Mouse (Mus musculus): ENCODE data around the gene Nanos2. TPM values are rescaled to one million over a fixed set of nuclear protein-coding genes. Genes with fewer than 3 reads are reported as not detected.
A peak's percentile ranks its signal among the peaks of the same experiment; 100 is the strongest.

Gene Nanos2
- 0.10 TPM in 2 replicates for polyA plus RNA-seq (2014; fragmentation: Nextera tagmentation; extraction: Ambion mirVana)

DNA sequence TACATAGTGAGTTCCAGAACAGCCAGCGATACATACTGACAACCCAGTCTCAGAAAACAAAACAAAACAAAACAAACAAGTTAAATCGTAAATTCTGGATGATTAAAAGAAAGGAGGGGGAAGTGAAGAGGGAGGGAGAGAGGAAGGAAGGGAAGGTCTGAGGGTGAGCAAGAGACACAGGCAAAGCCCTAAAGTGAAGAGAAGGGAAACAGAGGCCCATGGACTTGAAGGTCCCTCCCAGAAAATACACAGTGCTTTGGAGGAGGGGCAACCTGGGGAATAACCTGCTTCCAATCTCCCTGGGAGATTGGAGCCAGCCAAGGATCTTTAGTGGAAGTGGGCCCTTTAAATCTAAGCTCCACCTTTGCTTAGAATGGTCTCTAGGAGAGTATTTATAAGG lies at the start of gene Nanos2:
Gene Nanos2, plus strand, starts transcription at position 301 of the 400 bp plus-strand sequence.
- H3K27ac ChIP-seq (ENCODE audit: low read depth, low read length): no peak within 1 kb of the TSS
- no peaks in the 10 kb centered on the region for H3K36me3 ChIP-seq (ENCODE audit: control insufficient read depth, insufficient read depth, low read length)
- H3K27me3 ChIP-seq (ENCODE audit: control insufficient read depth, insufficient read depth, low read length): peaks cover 7% of the 10 kb centered on the region
- ATAC-seq (ENCODE audit: low FRiP score): no peak
- DNase-seq (ENCODE audit: low spot score, missing footprints): no peak
- no peaks in the 10 kb centered on the region for H3K9me3 ChIP-seq (ENCODE audit: control insufficient read depth, low read length)
- WGBS: 83% methylated on average over 2 of the region's 2 CpGs
- no peak within 1 kb of the TSS for H3K4me3 ChIP-seq (ENCODE audit: low read depth, low read length)
- peaks cover 8% of the 10 kb centered on the region; the same call in 1 of the 2 replicates for H3K4me1 ChIP-seq (ENCODE audit: control insufficient read depth, insufficient read depth, low read length)
- no peak within 1 kb of the TSS for H3K4me2 ChIP-seq
- no peak within 1 kb of the TSS for H3K9ac ChIP-seq (ENCODE audit: low read length)

DNA sequence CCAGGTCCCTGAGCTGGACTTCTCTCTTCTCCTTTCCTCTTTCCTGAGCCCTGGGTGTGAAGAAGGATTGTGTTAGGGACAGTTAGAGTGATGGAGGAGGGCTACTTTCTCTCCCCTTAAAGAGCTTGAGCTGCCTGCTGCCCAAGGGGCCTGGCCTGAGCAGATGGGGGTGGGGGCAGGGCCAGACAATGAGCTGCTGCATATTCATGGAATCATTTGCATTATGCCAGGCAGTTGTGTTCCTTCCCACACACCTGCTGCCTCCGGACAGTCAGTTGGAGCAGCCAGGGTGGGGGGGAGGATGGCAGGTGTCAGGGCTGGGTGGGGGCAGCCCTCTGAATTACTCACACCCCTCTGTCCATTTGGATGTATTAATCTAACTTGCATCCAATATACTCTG lies 44.8 kb upstream of the Nanos2 start:
- Histone ChIP-seq H3K27ac (ENCODE audit: low read depth, low read length) (peak overlapping the region; percentile 84), H3K4me3 (ENCODE audit: low read depth, low read length) (no peak overlapping the region), H3K27me3 (ENCODE audit: control insufficient read depth, insufficient read depth, low read length) (no peaks in the 10 kb centered on the region), H3K9me3 (ENCODE audit: control insufficient read depth, low read length) (no peaks in the 10 kb centered on the region), H3K36me3 (ENCODE audit: control insufficient read depth, insufficient read depth, low read length) (peaks cover 12% of the 10 kb centered on the region), H3K9ac (ENCODE audit: low read length) (peak overlapping the region; percentile 58), H3K4me2 (peak overlapping the region; percentile 33), H3K4me1 (ENCODE audit: control insufficient read depth, insufficient read depth, low read length) (peaks cover 32% of the 10 kb centered on the region)
- peak; percentile 92 for DNase-seq (ENCODE audit: low spot score, missing footprints)
- peak; percentile 91 for ATAC-seq (ENCODE audit: low FRiP score)
- 0% methylated on average over 1 of the region's 1 CpGs for WGBS

DNA sequence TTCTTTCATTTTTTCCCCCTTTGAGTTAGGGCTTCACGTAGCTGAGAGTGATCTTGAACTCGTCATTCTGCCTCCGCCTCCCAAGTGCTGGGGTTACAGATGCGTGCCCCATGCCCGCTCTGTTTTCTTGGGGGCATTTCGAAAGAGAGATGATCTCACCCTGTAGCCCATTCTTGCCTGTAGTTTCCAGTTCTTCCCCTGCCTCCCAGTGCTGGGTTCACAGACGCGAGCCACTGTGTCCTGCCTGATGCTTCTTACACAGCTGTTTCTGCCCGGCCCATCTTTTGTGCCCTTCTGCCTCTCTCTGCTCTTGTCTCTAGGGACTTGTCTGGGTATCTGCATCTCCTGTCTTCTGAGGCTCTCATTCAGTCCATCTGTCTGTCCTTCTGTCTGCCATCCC lies 44.4 kb upstream of the Nanos2 start:
- peaks cover 36% of the 10 kb centered on the region for H3K4me1 ChIP-seq (ENCODE audit: control insufficient read depth, insufficient read depth, low read length)
- peak overlapping the region; percentile 4; the same call in 1 of the 2 replicates for H3K9ac ChIP-seq (ENCODE audit: low read length)
- no peak overlapping the region for H3K4me3 ChIP-seq (ENCODE audit: low read depth, low read length)
- peak overlapping the region; percentile 84 for H3K27ac ChIP-seq (ENCODE audit: low read depth, low read length)
- DNase-seq (ENCODE audit: low spot score, missing footprints) (no peak), ATAC-seq (ENCODE audit: low FRiP score) (peak; percentile 38)
- H3K4me2 ChIP-seq: no peak overlapping the region; the same call in 1 of the 2 replicates
- H3K27me3 ChIP-seq (ENCODE audit: control insufficient read depth, insufficient read depth, low read length): no peaks in the 10 kb centered on the region
- peaks cover 12% of the 10 kb centered on the region for H3K36me3 ChIP-seq (ENCODE audit: control insufficient read depth, insufficient read depth, low read length)
- 57% methylated on average over 9 of the region's 9 CpGs for WGBS
- H3K9me3 ChIP-seq (ENCODE audit: control insufficient read depth, low read length): no peaks in the 10 kb centered on the region

DNA sequence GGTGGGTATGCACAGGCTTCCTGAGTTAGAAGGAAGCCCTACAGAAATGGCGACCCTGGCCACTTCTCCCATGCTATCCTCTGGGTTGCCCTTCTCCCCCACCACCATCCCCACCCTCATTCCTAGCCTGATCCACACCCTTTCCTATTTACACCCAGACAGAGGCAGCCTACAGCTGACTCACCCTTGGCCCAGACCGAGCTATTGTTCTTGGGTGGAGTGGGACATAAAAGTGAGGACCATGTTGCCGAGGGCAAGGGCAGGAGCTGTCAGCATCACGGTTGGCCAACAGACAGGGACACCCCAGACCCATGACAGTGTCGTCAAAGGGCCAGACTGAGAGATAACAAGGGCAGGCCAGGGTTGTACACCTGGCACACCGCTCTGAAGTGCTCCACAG lies 39.0 kb upstream of the Nanos2 start:
- H3K27ac ChIP-seq (ENCODE audit: low read depth, low read length): peak overlapping the region; percentile 91
- H3K4me1 ChIP-seq (ENCODE audit: control insufficient read depth, insufficient read depth, low read length): peaks cover 49% of the 10 kb centered on the region
- WGBS: 71% methylated on average over 6 of the region's 6 CpGs
- H3K9ac ChIP-seq (ENCODE audit: low read length): peak overlapping the region; percentile 27; the same call in 1 of the 2 replicates
- H3K27me3 ChIP-seq (ENCODE audit: control insufficient read depth, insufficient read depth, low read length): no peaks in the 10 kb centered on the region
- H3K9me3 ChIP-seq (ENCODE audit: control insufficient read depth, low read length): no peaks in the 10 kb centered on the region
- H3K4me2 ChIP-seq: no peak overlapping the region
- no peak for DNase-seq (ENCODE audit: low spot score, missing footprints)
- peaks cover 18% of the 10 kb centered on the region for H3K36me3 ChIP-seq (ENCODE audit: control insufficient read depth, insufficient read depth, low read length)
- H3K4me3 ChIP-seq (ENCODE audit: low read depth, low read length): no peak overlapping the region
- ATAC-seq (ENCODE audit: low FRiP score): no peak

DNA sequence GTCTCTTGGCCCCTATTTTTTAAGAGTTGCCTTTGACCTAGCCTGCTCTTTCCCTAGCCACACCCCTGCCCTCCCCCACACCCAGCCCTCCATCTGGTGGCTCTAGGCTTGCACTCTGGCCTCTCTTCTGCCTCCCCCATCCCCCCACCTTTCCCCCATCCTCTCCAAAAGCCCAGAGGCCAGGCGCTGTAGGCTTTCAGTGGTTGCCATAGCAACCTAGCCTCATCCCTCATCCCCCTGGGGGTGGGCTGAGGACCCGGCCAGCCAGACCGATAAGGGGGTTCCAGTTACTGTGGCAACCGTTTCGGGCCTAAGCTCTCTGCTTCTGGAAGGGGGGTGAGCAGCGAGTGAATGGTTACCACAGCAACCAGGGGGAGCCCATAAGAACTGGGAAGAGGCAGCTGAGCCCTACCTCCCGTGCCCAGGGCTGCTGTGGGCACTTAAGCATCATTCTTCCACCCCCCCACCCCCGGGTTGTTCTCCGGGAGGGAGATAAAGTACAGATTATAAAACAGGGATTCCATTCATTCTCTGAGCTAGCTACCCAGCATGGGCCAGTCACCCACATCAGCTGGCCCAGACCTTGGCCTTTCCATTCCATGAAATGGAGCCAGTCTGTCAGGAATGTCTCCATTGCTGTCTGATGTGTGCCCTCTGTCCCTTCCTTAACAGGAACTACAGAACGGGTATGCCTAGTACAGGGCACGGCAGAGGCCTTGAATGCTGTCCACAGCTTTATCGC lies 37.2 kb upstream of the Nanos2 start:
- peak overlapping the region; percentile 94 for H3K27ac ChIP-seq (ENCODE audit: low read depth, low read length)
- 10% methylated on average over 12 of the region's 12 CpGs for WGBS
- ATAC-seq (ENCODE audit: low FRiP score) (peak; percentile 96), DNase-seq (ENCODE audit: low spot score, missing footprints) (peak; percentile 98)
- H3K36me3 ChIP-seq (ENCODE audit: control insufficient read depth, insufficient read depth, low read length): peaks cover 18% of the 10 kb centered on the region
- no peaks in the 10 kb centered on the region for H3K27me3 ChIP-seq (ENCODE audit: control insufficient read depth, insufficient read depth, low read length)
- H3K9ac ChIP-seq (ENCODE audit: low read length): peak overlapping the region; percentile 32; the same call in 1 of the 2 replicates
- no peaks in the 10 kb centered on the region for H3K9me3 ChIP-seq (ENCODE audit: control insufficient read depth, low read length)
- H3K4me2 ChIP-seq: peak overlapping the region; percentile 36
- H3K4me3 ChIP-seq (ENCODE audit: low read depth, low read length): peak overlapping the region; percentile 6
- peaks cover 43% of the 10 kb centered on the region for H3K4me1 ChIP-seq (ENCODE audit: control insufficient read depth, insufficient read depth, low read length)

DNA sequence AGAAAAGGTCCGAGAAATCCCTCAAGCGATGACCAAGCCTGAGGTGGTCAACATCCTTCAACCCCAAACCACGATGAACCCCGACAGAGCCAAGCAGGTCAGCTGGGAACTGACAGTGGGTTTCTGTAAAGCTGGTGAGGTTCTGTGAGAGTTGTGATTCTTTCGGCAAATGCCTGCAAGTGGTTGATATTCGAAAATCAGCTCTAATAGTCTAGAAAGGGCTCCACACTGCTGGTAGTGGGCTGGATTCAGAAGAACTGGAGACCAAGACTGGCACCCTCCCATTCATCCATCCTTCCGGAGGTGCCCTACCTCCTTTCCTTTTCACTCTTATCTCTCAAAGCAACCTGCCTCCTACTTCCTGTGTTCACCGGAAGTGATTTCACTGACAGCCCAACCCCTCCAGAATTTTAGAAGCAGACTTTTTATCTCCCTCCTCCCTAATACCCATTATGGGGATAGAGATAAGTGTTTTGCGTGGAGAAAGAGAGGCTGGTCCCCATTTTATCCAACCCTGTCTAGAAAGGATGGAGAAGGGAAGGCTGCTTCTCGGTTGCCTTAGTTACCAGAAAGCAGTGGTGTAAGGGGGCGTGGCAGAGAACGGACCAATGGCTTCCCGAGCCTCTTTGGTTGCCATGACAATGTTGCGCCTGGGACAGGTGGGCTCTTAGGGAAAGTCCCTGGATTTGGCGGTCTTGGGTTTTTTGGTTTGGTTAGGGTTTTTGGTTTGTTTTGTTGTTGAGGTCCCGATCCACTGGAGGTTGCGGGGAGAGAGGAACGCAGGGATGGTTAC lies 36.5 kb upstream of the Nanos2 start:
- peak overlapping the region; percentile 6; the same call in 1 of the 2 replicates for H3K4me3 ChIP-seq (ENCODE audit: low read depth, low read length)
- H3K9ac ChIP-seq (ENCODE audit: low read length): peak overlapping the region; percentile 32; the same call in 1 of the 2 replicates
- peak; percentile 22 for ATAC-seq (ENCODE audit: low FRiP score)

DNA sequence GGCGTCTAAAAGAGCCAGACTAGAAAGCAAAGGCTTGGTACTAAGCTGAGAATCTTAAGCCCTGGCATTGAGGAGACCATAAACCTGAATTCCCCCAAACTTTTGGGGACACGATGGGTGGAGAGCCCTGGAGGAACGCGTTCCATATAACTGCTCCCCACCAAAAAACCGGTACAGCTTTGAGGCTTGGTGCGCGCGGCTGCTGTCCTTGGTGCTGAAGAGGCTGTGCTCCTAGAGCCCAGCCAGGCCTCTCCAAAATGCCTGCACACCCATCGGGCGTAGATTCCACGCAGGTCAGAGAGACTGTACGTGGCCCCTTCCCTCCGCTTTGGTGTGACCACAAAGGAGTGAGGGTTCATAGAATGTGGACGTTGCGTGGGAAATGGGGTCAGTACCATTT lies 35.8 kb upstream of the Nanos2 start:
- Histone ChIP-seq H3K4me1 (ENCODE audit: control insufficient read depth, insufficient read depth, low read length) (peaks cover 43% of the 10 kb centered on the region), H3K4me2 (peak overlapping the region; percentile 36), H3K27me3 (ENCODE audit: control insufficient read depth, insufficient read depth, low read length) (0 out of 2 replicates have a peak, but pooled peaks cover 4% of the 10 kb centered on the region), H3K9me3 (ENCODE audit: control insufficient read depth, low read length) (no peaks in the 10 kb centered on the region), H3K36me3 (ENCODE audit: control insufficient read depth, insufficient read depth, low read length) (peaks cover 15% of the 10 kb centered on the region), H3K9ac (ENCODE audit: low read length) (peak overlapping the region; percentile 16; the same call in 1 of the 2 replicates), H3K4me3 (ENCODE audit: low read depth, low read length) (no peak overlapping the region), H3K27ac (ENCODE audit: low read depth, low read length) (peak overlapping the region; percentile 94)
- ATAC-seq (ENCODE audit: low FRiP score) (no peak), DNase-seq (ENCODE audit: low spot score, missing footprints) (peak; percentile 94)
- 21% methylated on average over 15 of the region's 15 CpGs for WGBS

More for the DNA sequence above, 36.5 kb upstream of the Nanos2 start:
- Histone ChIP-seq H3K27me3 (ENCODE audit: control insufficient read depth, insufficient read depth, low read length) (0 out of 2 replicates have a peak, but pooled peaks cover 4% of the 10 kb centered on the region), H3K4me2 (peak overlapping the region; percentile 36), H3K4me1 (ENCODE audit: control insufficient read depth, insufficient read depth, low read length) (peaks cover 43% of the 10 kb centered on the region), H3K9me3 (ENCODE audit: control insufficient read depth, low read length) (no peaks in the 10 kb centered on the region), H3K27ac (ENCODE audit: low read depth, low read length) (peak overlapping the region; percentile 94), H3K36me3 (ENCODE audit: control insufficient read depth, insufficient read depth, low read length) (peaks cover 18% of the 10 kb centered on the region)
- DNase-seq (ENCODE audit: low spot score, missing footprints): peak; percentile 95
- 15% methylated on average over 18 of the region's 18 CpGs for WGBS

DNA sequence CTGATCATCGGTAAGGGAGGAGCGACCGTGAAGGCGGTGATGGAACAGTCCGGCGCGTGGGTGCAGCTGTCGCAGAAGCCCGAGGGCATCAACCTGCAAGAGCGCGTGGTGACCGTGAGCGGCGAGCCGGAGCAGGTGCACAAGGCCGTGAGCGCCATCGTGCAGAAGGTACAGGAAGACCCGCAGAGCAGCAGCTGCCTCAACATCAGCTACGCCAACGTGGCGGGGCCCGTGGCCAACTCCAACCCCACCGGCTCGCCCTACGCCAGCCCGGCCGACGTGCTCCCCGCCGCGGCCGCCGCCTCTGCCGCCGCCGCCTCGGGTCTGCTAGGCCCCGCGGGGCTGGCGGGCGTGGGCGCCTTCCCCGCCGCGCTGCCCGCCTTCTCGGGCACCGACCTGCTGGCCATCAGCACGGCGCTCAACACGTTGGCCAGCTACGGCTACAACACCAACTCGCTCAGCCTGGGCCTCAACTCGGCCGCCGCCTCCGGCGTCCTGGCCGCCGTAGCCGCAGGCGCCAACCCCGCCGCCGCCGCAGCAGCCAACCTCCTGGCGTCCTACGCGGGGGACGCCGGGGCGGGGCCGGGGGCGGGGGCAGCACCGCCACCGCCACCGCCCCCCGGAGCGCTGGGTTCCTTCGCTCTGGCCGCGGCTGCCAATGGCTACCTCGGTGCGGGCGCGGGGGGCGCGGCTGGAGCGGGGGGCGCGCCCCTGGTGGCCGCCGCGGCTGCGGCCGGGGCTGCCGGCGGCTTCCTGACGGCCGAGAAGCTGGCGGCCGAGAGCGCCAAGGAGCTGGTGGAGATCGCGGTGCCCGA lies 29.4 kb upstream of the Nanos2 start:
- ATAC-seq (ENCODE audit: low FRiP score) (peak; percentile 65), DNase-seq (ENCODE audit: low spot score, missing footprints) (peak; percentile 94)
- Histone ChIP-seq H3K9me3 (ENCODE audit: control insufficient read depth, low read length) (no peaks in the 10 kb centered on the region), H3K4me2 (peak overlapping the region; percentile 85), H3K4me3 (ENCODE audit: low read depth, low read length) (peak overlapping the region; percentile 44), H3K36me3 (ENCODE audit: control insufficient read depth, insufficient read depth, low read length) (peaks cover under 1% of the 10 kb centered on the region; the same call in 1 of the 2 replicates), H3K27ac (ENCODE audit: low read depth, low read length) (peak overlapping the region; percentile 40; the same call in 1 of the 2 replicates), H3K27me3 (ENCODE audit: control insufficient read depth, insufficient read depth, low read length) (peaks cover 6% of the 10 kb centered on the region), H3K9ac (ENCODE audit: low read length) (peak overlapping the region; percentile 69), H3K4me1 (ENCODE audit: control insufficient read depth, insufficient read depth, low read length) (peaks cover 40% of the 10 kb centered on the region)
- WGBS: under 1% methylated on average over 71 of the region's 107 CpGs
